Mouse (Mus musculus) urinary bladder, adult 2 months (tissue): ENCODE results near the gene Pax5. TPM values are rescaled to one million over a fixed set of nuclear protein-coding genes. Genes with fewer than 3 reads are reported as not detected.

ENCODE experiments used
- DNase-seq: peaks from one replicate; pipeline ENCODE4 v3.0.0; 2022; ENCODE audit warnings: low spot score
- polyA plus RNA-seq: library from polyadenylated mRNA; depleted of rRNA; stranded (reverse); fragments of >200 nt; gene quantifications from 2 replicates; pipeline ENCODE4 v1.2.3, GENCODE M21; 2012

Pax5 gene
- polyA plus RNA-seq, 1 experiment: 0.01 TPM

DNA sequence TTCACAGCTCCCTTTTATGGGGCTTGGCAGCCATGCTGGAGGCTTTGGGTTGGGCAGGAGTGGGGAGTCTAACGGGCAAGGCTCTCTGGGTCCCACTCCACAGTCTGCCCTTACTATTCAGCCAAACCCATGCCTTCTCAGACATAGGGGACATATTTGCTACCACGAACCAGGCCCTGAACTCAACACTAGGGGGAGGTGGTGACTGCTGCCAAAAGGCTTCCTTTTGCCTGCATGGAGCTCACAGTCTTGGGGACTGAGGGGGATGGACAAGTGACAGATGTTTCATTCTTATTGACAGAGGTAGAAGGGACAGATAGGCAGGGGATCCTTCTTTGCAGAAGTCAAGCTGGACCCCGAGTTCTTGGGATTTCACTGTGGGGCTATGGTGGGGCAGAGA, 42.1 kb downstream of the Pax5 start:
- no peak for DNase-seq

DNA sequence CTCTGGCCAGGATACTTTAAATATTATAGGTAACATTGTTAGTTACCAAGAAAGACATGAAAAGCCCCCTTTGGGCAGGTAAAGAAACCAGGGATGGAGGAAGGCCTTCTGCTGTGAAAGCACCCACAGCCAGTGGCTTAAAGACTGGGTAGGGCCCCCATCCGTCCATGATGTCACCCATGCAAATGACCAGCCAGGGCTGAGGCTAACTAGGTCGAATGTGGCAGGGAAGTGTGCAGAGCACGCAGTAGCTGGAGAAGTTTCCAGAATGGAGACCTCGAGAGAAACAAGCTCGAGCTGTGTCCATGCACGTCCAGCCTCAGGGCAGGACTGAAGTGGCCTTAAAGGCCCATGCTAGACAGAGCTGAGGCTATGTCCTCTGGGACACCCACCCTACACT, 42.9 kb downstream of the Pax5 start:
- no peak for DNase-seq

GRCm38 (mm10) chr4:44664767-44665056, 45.6 kb downstream of the Pax5 start:
- DNase-seq: no peak

GRCm38 (mm10) chr4:44664004-44664766, 46.1 kb downstream of the Pax5 start:
- DNase-seq: no peak

- DNase-seq: no peak
These were observed 46.8 kb downstream of the Pax5 start for GRCm38 (mm10) chr4:44663489-44663888.

DNA sequence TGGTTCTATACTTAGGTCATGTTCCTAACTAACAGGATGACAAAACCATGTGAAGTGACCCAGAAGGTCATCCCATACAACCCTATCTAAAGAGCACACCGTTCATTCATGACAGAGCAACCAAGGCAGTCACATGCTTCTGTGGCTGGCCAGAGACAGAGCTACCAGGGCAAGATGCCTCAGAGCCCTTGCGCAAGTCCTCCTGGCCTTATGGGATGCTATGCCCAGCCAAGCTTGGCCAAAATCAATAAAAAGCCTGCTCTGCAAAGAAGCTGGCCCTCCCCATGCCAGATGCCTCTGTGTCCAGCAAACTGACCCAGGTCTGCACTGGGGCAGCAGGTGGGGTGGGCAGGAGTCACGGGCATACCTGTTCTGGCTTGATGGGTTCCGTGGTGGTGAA, 65.1 kb downstream of the Pax5 start:
- no peak for DNase-seq

- no peak for DNase-seq
These were observed 68.3 kb downstream of the Pax5 start for GRCm38 (mm10) chr4:44641831-44642587.

GRCm38 (mm10) chr4:44635618-44636017, 74.7 kb downstream of the Pax5 start:
- DNase-seq: no peak

GRCm38 (mm10) chr4:44633694-44634524, 76.4 kb downstream of the Pax5 start:
- DNase-seq: no peak

DNA sequence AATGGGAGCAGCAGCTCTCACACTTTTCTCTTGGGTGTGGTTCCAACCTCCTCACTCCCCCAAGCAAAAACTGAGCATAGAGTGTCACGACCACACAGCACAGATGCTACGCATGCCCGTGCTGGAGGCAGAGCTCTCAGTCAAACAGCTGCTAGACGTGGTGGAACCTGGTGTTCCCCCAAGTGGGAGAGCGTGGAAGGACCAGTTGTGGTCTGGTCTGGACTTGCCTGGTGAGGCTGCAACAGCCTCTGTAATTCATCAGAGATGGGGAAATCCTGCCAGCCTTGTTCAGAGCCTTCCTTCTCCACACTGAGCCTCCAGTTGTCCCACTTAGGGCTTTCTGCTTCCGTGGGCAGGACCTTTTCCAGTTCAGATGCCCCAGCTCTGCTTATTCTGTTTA, 80.2 kb downstream of the Pax5 start:
- DNase-seq: no peak

DNA sequence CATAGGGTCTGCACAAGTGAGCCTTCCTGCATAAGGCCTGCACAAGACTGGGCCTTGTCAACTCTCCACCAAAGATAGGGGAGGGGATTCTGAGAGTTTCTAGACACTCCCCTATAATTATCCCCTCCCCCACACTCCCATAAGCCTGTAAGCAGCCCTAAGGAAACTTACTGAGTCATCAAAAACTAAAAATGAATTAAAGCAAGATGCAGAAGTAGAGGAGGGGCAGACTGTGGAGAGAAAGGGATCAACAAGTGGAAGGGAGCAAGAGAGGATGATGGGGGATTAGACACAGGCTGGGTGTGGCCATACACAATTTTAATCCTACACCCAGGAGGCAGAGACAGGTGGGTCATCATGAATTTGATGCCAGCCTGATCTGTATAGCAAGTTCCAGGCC, 82.4 kb downstream of the Pax5 start:
- DNase-seq: no peak

DNA sequence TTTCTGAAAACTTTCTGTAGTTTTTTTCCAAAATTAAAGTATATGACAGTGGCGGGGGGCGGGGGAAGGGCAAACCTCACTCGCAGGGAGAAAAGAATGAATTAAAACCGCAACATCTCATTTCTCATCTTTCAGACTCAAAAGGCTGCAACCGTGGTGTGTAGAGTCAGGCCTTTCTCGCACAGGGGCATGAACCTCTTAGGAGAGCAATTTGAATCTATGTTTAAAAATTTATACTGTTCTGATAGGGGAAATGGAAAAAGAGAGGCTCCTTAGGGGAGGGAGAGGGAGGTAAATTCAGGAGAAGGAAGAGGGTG, 85.2 kb downstream of the Pax5 start:
- DNase-seq: no peak

DNA sequence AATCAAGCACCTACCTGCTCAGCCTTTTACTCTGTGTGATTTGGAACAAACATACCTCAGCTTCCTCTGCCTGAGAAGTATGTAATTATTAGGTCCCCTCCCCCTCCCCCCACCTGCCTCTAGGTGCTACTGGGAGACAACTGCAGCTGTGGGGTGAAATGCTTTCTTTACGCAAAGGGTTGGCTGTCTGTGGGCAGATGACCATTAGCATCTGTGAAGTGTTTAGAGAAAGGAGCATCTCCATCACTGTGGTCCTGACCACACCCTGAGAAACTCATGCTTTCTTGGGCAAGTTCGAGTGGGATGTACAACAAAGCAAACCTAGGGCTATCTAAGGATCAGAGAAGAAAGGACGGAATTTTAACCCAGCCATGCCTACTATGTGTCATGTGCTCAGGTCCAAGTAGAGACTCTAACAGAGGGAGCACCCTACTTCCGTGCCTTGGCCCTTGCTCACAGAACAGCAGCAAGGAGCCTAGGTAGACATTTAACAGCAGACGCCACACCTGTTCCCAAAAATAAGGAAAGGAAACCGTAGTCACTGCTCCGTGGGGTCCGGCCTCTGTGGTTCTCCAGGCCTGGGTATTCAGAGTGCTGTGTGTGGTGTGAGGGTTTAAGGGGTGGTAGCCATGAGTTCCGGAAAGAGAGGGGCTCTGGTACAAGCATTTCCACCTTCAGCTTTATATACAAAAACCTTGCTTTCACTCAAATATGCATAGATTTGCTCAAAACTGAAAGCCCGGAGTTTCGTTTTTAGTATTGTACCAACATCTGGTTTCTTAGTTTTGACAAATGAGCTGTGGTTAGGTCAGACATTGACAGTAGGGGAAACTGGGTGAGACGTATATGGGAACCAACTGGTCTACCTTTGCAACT, 85.8 kb downstream of the Pax5 start:
- no peak for DNase-seq

DNA sequence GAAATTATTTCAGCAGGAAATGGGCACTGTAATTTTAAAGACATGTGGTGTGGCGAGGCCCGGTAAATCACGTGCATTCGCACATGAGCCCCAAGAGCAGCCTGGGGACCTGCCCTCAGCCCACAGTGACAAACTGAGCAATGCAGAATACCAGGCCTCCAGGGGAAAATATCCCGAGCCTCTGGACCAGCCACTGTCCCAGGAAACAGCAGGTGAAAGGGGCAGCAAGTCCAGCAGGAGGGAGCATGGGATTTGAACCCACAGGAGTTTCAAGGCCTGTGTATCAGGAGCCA, 86.9 kb downstream of the Pax5 start:
- DNase-seq: no peak

- no peak for DNase-seq
These were observed 87.4 kb downstream of the Pax5 start for GRCm38 (mm10) chr4:44622682-44623434.

GRCm38 (mm10) chr4:44620241-44620640, 90.0 kb downstream of the Pax5 start:
- no peak for DNase-seq

GRCm38 (mm10) chr4:44614066-44614667, 96.1 kb downstream of the Pax5 start:
- no peak for DNase-seq

DNA sequence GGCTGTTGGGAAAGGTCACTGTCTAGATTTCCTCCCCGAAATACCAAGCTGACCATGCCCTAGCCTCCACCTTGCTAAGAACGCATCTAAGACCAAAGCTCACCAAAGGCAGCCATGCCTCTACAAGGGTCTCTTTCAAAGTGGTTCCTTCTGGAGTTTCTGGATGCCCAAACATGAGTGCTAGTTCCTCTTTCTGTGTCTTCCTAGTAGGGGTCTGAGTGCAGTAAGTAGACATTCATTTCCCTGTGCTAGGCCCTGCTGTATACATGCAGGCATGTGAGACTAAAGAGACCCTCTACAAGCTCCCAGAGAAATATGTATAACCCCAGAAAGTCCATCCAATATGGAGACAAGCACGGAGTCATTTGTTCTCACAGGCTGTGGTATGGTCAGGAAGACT, 97.9 kb downstream of the Pax5 start:
- no peak for DNase-seq

GRCm38 (mm10) chr4:44605453-44605852, 104.8 kb downstream of the Pax5 start:
- DNase-seq: no peak

DNA sequence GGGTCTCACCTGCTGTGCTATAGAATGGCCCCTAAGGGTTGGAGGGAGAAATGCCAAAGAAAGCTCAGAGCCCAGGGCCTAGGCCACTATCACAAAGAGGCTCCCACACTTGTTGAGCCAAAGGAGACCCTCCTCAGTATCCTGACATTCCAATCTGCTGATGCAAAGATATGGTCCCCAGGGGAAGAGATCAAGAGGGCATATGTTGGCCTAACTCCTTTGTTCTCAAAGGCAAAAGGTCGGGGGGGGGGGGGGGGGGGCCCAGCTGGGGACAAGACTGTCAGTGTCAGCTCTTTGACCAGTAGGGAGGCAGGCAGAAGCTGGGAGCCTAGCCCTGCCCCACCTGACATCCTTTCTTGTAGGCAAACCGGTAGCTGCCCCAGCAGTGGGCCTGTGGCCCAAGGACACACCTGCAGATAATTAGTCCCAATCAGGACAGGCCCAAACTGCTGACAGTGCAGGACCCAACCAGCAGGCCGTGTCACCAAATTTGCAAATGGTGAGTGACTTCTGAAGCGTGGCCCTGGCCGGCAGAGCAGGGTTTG, 108.0 kb downstream of the Pax5 start:
- no peak for DNase-seq

DNA sequence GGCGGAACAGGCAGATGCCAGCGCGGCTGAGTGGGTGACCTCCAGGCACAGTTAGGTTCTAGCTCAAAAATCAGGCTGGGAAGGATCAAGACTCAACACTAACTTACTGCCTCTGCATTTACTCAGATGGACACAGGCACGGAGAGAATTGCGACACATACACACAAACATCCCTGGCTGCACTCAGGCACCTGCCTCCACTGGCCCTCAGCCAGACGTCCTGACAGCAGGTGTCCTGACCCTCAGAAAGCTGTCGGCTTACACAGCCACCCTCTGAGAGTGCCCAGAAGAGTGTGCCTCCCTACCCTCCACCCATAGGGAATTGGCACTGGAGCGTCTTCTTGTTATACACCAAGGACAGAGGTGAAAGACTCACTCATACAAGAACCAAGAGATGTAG, 108.9 kb downstream of the Pax5 start:
- no peak for DNase-seq
